Mouse (Mus musculus) monocyte, adult 59 days (primary cell): ENCODE results near the gene Gm7347. TPM values are rescaled to one million over a fixed set of nuclear protein-coding genes. Genes with fewer than 3 reads are reported as not detected.

ENCODE experiments used
- total RNA-seq, 2 experiments: library from RNA; stranded (reverse); gene quantifications; one replicate each; pipeline ENCODE4 v1.2.4; 2023

Gm7347 gene
- total RNA-seq: not detected

GRCm38 (mm10) chr5:26058481-26058880 lies at the start of gene Gm7347:
Gm7347 (minus strand) TSS chr5:26058581.

GRCm38 (mm10) chr5:26105262-26105661 lies 46.9 kb upstream of the Gm7347 start, which contains the start of gene 5031410I06Rik:
5031410I06Rik (minus strand) TSS chr5:26105362.

GRCm38 (mm10) chr5:26089191-26089590 lies 30.8 kb upstream of the Gm7347 start, which contains the start of gene Gm10471:
Gm10471 (minus strand) TSS chr5:26089291.

GRCm38 (mm10) chr5:26039458-26039857 lies 18.9 kb downstream of the Gm7347 start, which contains the start of gene Speer4a:
Speer4a (minus strand) TSS chr5:26039558.

GRCm38 (mm10) chr5:26022816-26023215 lies 35.6 kb downstream of the Gm7347 start, which contains the start of gene Gm5862:
Gm5862 (minus strand) TSS chr5:26022916.

GRCm38 (mm10) chr5:26004698-26005097 lies 53.7 kb downstream of the Gm7347 start, which contains the start of gene Gm1979:
Gm1979 (minus strand) TSS chr5:26004798.

Other genes starting within 250 kb of the Gm7347 start
- not detected for gene Gm21663, start 116.2 kb downstream of the Gm7347 start, total RNA-seq
- gene Gm21671, start 104.2 kb downstream of the Gm7347 start, total RNA-seq: not detected
- gene Gm21680, start 85.9 kb downstream of the Gm7347 start, total RNA-seq: not detected
- gene Gm21698, start 69.9 kb downstream of the Gm7347 start, total RNA-seq: not detected
- not detected for gene Gm1979, start 53.8 kb downstream of the Gm7347 start, total RNA-seq
- not detected for gene Gm5862, start 35.7 kb downstream of the Gm7347 start, total RNA-seq
- not detected for gene Speer4a, start 19.0 kb downstream of the Gm7347 start, total RNA-seq
- not detected for gene Gm10471, start 30.7 kb upstream of the Gm7347 start, total RNA-seq
- gene 5031410I06Rik, start 46.8 kb upstream of the Gm7347 start, total RNA-seq: not detected
- gene Gm10220, start 62.8 kb upstream of the Gm7347 start, total RNA-seq: not detected
- gene Gm7361, start 199.1 kb upstream of the Gm7347 start, total RNA-seq: not detected